Mouse (Mus musculus) liver, embryonic 14.5 days (tissue): ENCODE measurements around the gene Miip. TPM values are rescaled to one million over a fixed set of nuclear protein-coding genes. Genes with fewer than 3 reads are reported as not detected.

Source experiments
- ATAC-seq: fragments of 200-750 bp; cut with Nextera tagmentation; 2 replicates; pipeline ENCODE4 v1.8.0; 2017; ENCODE audit warnings: moderate number of reproducible peaks, mild to moderate bottlenecking, moderate library complexity; ENCODE audit not compliant: insufficient read depth
- DNase-seq, 3 experiments: peaks; one replicate each; pipeline ENCODE4 v3.0.0-alpha.2; 2012 to 2013; ENCODE audit warnings: low read depth in 3 of 3, low spot score in 3 of 3
- H3K27ac ChIP-seq: fragments of 300-500 bp; sonication (generic); 2 replicates; pipeline ENCODE4 v1.5.1; 2014; ENCODE audit warnings: moderate library complexity, mild to moderate bottlenecking, control low read depth, inconsistent platforms
- H3K27me3 ChIP-seq: fragments of 300-500 bp; sonication (generic); 2 replicates; pipeline ENCODE4 v1.6.1; 2014; ENCODE audit warnings: mild to moderate bottlenecking, low read length, moderate library complexity; ENCODE audit not compliant: control insufficient read depth, insufficient read depth
- H3K36me3 ChIP-seq: fragments of 300-500 bp; sonication (generic); replicated peaks from 2 replicates; pipeline ENCODE4 v1.6.1; 2014; ENCODE audit warnings: low read depth; ENCODE audit not compliant: control insufficient read depth, insufficient read depth
- H3K4me1 ChIP-seq, 2 experiments: fragments of 200-500 bp in 1 of 2; fragments of 300-500 bp in 1 of 2; sonication (generic) in 1 of 2; replicated peaks; 2 replicates each; pipeline ENCODE4 v1.6.1; 2012 to 2014; ENCODE audit warnings: antibody characterized with exemption in 1 of 2, inconsistent platforms in 1 of 2, low read length in 1 of 2; ENCODE audit not compliant: control insufficient read depth in 2 of 2, insufficient read depth in 2 of 2
- H3K4me2 ChIP-seq: fragments of 300-500 bp; sonication (generic); 2 replicates; pipeline ENCODE4 v1.6.1; 2014; ENCODE audit warnings: low read depth, mild to moderate bottlenecking, control low read depth, moderate library complexity
- H3K4me3 ChIP-seq, 2 experiments: fragments of 200-500 bp in 1 of 2; fragments of 300-500 bp in 1 of 2; sonication (generic) in 1 of 2; 2 replicates each; pipeline ENCODE4 v1.5.1; 2012 to 2014; ENCODE audit warnings: low read depth in 2 of 2, low read length in 2 of 2, mild to moderate bottlenecking in 2 of 2, control low read depth in 1 of 2, inconsistent platforms in 1 of 2, moderate library complexity in 1 of 2; ENCODE audit not compliant: insufficient read depth in 1 of 2
- H3K9ac ChIP-seq: fragments of 300-500 bp; sonication (generic); replicated peaks from 2 replicates; pipeline ENCODE4 v1.6.1; 2014; ENCODE audit warnings: mild to moderate bottlenecking, control low read depth, moderate library complexity
- H3K9me3 ChIP-seq: fragments of 300-500 bp; sonication (generic); 2 replicates; pipeline ENCODE4 v1.6.1; 2016; ENCODE audit warnings: low read length, mixed read lengths; ENCODE audit not compliant: control insufficient read depth
- CTCF ChIP-seq: IDR thresholded peaks from 2 replicates; pipeline ENCODE4 v1.5.1; 2016; ENCODE audit warnings: antibody characterized with exemption, low read depth, control low read depth
- EP300 ChIP-seq: IDR thresholded peaks from 2 replicates; pipeline ENCODE4 v1.6.1; 2016; ENCODE audit warnings: antibody characterized with exemption, low read depth
- WGBS: fragments of 180-500 bp; shearing (Covaris S2); extraction: QIAGEN DNeasy Blood & Tissue Kit; methylation state at CpG from one replicate; pipeline ENCODE4 v1.1.7; 2014; ENCODE audit not compliant: insufficient replicate concordance; 5-methylcytosine and 5-hydroxymethylcytosine counted together
- polyA plus RNA-seq, 2 experiments: library from polyadenylated mRNA; depleted of rRNA in 1 of 2; stranded (reverse) in 1 of 2; unstranded in 1 of 2; fragments of >200 nt; fragmentation: Nextera tagmentation in 1 of 2; extraction: Ambion mirVana in 1 of 2; gene quantifications; 2 replicates each; pipeline versions ENCODE4 v1.2.1 to v1.2.3; 2012 to 2014

Gene Miip
- polyA plus RNA-seq, 2 experiments = 18.5 to 33.8 TPM

DNA sequence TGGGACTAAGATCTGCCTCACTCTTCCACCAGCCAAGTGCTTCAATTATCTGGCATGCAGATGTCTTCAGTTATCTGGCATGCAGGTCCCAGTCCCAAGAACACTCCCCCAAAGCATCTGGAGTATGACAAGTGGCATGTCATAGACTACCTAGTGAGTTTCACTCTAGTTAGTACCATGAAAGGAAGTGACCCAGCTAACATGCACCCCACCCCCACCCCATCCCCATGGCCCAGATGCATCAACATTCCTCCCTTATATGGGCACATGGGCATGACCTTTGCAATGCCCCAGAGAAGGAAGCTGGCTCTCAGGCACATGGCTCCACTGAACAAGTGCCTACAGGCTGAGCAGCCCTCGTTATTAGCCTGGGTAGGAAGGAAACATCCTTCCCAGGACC is 27.8 kb upstream of the Miip start:
- Histone ChIP-seq H3K27me3 (no peaks in the 10 kb centered on the region), H3K9me3 (no peaks in the 10 kb centered on the region), H3K4me3 (no peak overlapping the region), H3K4me1 (no peaks in the 10 kb centered on the region), H3K27ac (no peak overlapping the region), H3K9ac (no peak overlapping the region), H3K4me2 (no peak overlapping the region), H3K36me3 (peaks cover 11% of the 10 kb centered on the region)
- DNase-seq = no peak
- no peak for ATAC-seq
- WGBS = 25% methylated on average over 1 of the region's 1 CpGs
- TF ChIP-seq CTCF = no peak
- no peak for TF ChIP-seq EP300

DNA sequence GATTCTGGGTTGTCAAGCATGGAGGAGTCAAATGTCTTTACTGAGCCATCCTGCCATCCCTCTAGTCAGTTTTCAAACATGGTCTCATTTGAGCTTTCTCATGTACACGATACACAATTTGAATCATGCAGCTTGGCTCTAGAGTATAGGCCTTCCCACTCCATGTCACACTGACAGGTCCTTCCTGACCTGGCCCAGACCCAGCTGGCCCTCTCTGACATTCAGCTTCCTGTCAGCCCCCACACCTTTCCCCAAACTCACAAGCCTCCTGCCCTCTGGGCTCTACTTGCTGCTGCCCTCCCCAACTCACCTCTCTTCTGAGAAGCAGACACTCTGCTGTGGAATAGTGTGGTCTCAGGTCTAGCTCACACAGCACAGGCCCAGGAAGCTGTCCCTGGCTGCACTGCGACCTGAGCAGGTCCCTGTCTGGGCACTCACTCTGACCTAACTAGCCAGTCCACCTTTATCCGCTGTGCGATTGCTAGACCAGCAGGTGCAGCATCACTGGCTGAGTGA is 27.3 kb upstream of the Miip start:
- Histone ChIP-seq H3K36me3 (peaks cover 11% of the 10 kb centered on the region), H3K4me2 (no peak overlapping the region), H3K4me3 (no peak overlapping the region), H3K9me3 (no peaks in the 10 kb centered on the region), H3K27me3 (no peaks in the 10 kb centered on the region), H3K9ac (no peak overlapping the region), H3K4me1 (no peaks in the 10 kb centered on the region), H3K27ac (no peak overlapping the region)
- 83% methylated on average over 4 of the region's 4 CpGs for WGBS
- TF ChIP-seq CTCF = no peak
- no peak for TF ChIP-seq EP300
- ATAC-seq (no peak), DNase-seq (no peak)

DNA sequence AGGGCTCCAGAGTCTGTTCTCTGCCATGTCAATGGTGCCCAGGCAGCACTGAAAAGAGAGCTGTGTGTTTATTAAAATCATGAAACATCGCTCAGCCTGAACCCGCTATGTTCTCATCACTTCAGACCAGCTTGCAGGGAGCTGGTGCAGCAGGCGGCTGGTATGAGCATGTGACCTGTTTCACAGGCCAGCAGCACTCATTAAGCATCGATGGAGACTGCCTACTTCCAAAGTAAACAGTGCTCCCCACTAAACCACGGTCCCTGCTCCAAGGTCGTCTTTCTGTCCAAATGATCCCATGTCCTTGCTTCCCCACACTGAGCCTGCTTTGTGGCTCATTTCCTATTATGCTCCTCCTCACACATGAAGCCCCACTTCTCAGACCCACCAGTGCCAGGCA is 21.7 kb upstream of the Miip start:
- H3K4me3 ChIP-seq = no peak overlapping the region
- peaks cover 15% of the 10 kb centered on the region for H3K36me3 ChIP-seq
- H3K27ac ChIP-seq = no peak overlapping the region
- 88% methylated on average over 6 of the region's 6 CpGs for WGBS
- no peaks in the 10 kb centered on the region for H3K27me3 ChIP-seq
- TF ChIP-seq CTCF (no peak), EP300 (no peak)
- no peaks in the 10 kb centered on the region for H3K4me1 ChIP-seq
- ATAC-seq (no peak), DNase-seq (no peak)
- H3K9ac ChIP-seq = no peak overlapping the region
- no peaks in the 10 kb centered on the region for H3K9me3 ChIP-seq
- no peak overlapping the region for H3K4me2 ChIP-seq

DNA sequence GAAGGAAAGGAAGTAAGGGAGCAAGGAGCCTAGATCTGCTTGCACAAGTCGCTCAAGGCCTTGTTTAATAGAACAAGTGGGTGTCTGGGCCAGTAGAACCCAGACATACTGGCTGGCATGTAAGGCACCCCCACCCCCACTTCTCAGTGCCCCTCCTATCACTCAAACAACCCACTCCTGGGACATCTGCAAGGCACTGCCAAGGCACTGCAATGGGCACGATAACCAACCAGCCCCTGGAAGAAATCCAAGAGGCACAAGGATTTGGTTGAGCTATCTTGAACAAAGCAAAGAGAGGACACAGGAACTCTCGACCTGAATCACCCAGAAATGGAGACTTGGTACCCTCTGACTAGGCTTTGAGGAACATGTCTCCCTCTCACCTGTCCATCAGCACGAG is 19.6 kb upstream of the Miip start:
- H3K4me3 ChIP-seq = no peak overlapping the region

DNA sequence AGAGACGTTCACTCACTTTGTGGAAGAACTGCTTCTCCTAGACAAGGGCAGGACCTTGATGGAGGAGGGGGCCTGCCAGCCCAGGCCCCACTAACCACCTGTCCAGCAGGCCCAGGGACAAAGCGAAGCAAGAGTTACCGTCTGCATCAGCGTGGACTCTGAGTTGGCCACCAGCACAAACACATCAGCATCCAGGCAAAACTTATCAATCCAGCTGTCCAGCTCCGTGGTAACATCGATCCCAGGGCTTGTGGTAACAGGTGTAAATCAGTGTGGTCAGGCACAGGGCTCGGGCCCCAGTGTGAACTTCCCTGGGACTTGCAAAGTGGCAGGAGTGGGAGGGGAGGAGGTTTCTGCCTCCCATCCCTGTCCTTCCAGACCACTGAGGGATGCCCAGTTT is 18.7 kb upstream of the Miip start:
- peaks cover 22% of the 10 kb centered on the region for H3K36me3 ChIP-seq
- WGBS = 77% methylated on average over 7 of the region's 7 CpGs
- no peaks in the 10 kb centered on the region for H3K9me3 ChIP-seq
- ATAC-seq (no peak), DNase-seq (no peak)
- no peak overlapping the region for H3K4me2 ChIP-seq
- H3K4me1 ChIP-seq = no peaks in the 10 kb centered on the region
- H3K27ac ChIP-seq = no peak overlapping the region
- H3K4me3 ChIP-seq = no peak overlapping the region
- H3K27me3 ChIP-seq = no peaks in the 10 kb centered on the region
- no peak for TF ChIP-seq EP300
- H3K9ac ChIP-seq = no peak overlapping the region

More for the DNA sequence above, 19.6 kb upstream of the Miip start:
- ATAC-seq = no peak
- Histone ChIP-seq H3K27ac (no peak overlapping the region), H3K27me3 (no peaks in the 10 kb centered on the region), H3K9me3 (no peaks in the 10 kb centered on the region), H3K9ac (no peak overlapping the region), H3K4me1 (no peaks in the 10 kb centered on the region), H3K36me3 (peaks cover 16% of the 10 kb centered on the region), H3K4me2 (no peak overlapping the region)
- DNase-seq = no peak
- WGBS = 74% methylated on average over 4 of the region's 4 CpGs
- TF ChIP-seq EP300 (no peak), CTCF (no peak)
